Mouse (Mus musculus) heart, postnatal 36 days (tissue): ENCODE data around the gene Bud13. TPM values are rescaled to one million over a fixed set of nuclear protein-coding genes. Genes with fewer than 3 reads are reported as not detected.

ENCODE experiments used
- DNase-seq, 2 experiments: peaks; one replicate each; pipeline ENCODE4 v3.0.0; 2021 to 2022
- intact Hi-C: fragments of 180-260 bp; cut with DNase I; formaldehyde crosslinking; loops from one replicate; pipeline ENCODE4 v1.15.1; 2025
- total RNA-seq, 2 experiments: library from RNA; stranded (reverse); gene quantifications; 2 replicates each; pipeline ENCODE4 v1.2.3; 2021

Gene Bud13
- 1 to 10 TPM; 7.5 to 9.1 TPM for total RNA-seq

DNA sequence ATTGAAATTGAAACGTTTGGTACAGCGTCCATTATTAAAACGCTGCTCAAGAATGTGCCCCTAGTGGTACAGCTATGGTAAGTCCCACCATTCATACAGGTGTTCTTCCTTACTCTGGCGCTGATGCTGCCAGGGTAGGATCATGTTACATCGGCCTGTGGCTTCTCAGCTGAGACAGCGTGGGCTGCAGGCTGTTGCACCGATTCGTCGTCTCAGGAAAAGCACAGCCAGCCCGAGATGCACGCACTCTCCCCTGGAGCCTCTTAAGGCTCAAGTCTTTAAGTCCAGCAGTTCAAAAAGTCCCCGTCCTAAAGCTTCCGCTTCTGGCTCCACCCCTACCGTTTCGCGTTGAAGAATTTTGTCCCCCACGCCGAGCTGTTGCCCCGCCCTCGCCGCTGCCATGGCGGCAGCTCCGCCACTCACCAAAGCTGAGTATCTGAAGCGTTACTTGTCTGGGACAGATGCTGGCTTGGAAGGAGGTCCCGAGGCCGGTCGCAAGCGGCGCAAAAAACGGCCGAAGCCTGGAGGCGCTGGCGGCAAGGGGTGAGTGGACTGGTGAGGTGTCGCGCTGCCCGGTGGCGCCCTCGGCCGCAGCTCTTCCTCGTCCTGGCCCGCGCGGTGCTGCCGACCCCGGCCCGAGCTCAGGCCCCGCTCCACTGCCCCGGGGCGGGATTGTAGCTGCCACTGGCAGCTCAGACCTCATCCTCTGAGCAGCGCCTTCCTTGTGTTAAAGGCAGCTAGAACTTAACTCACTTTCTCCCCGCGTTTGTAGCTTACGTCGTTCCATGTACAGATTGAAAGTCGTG lies at the start of gene Bud13:
TSS of gene Bud13 (plus strand) at position 378 of the 806 bp plus-strand sequence.
- DNase-seq, result peak; percentile 98 to 99
- intact Hi-C loops, result loop anchor here (1.0 kb wide), 1 partner anchor 10 kb away; the partner anchor contains the start of gene Zpr1

DNA sequence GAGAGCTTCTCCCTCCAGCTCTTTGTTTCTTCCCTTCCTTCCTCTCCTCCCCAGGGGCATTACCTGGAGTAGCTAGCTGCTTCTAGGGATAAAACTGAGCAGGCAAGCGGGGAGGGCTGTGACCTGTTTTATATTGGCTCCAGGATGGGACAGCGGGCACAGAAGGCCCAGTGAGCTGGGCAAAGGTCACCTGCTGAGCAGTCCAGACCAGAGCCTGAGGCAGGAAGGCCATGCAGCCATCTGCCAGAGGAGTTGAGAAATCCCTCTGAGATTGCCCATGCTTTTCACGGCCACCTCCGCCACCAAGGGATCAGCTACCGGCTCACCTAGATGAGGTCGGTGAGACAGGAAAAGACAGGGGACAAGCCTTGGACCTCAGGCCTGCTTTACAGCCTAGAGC lies 47.6 kb upstream of the Bud13 start:
- DNase-seq, result no peak
- intact Hi-C loops, result no loop called here

DNA sequence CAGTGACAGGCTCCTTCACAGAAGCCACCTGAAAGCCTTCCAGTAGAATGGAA lies 47.4 kb upstream of the Bud13 start, which contains the start of gene Apoc3:
TSS of gene Apoc3 (minus strand) at position 41 of the 53 bp plus-strand sequence.
- intact Hi-C loops, result no loop called here
- no peak for DNase-seq

DNA sequence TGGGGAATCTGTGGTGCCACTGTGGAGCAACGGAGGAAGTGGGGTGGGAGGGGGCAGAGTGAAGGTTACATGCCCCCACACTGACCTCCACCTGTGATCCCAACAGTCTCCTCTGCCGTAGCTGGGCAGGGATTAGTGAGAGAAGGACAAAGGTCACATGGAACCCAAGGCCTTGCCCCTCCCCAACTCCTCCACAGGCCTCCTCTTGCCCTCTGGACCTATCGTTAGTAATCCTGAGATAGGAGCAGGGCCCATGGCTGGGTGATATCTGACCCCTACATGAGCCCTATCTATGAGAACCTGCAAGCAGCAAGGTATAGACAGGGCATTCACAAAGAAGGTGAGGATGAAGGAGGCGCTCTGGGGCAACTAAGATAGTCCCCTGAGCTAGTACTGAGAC lies 47.2 kb upstream of the Bud13 start:
- no peak for DNase-seq
- intact Hi-C loops, result no loop called here

DNA sequence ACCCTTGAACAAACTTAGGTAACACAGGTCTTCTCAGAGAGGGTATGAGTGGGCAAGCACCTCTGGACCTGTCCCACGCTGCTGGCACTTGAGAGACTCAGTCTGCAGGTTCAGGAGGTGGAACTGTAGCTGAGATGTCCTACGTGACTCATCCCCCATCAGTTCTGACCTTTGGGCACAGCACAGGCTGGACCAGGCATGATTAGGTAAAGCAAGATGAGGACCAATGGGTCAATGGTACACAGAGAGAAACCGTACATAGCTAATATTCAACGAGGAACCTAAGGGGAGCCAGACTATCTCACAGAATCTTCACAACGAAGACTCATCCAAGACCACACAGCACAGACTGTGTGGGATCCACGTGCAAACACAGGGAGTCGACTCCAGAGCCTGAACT lies 44.0 kb upstream of the Bud13 start:
- intact Hi-C loops, result no loop called here
- DNase-seq, result no peak

DNA sequence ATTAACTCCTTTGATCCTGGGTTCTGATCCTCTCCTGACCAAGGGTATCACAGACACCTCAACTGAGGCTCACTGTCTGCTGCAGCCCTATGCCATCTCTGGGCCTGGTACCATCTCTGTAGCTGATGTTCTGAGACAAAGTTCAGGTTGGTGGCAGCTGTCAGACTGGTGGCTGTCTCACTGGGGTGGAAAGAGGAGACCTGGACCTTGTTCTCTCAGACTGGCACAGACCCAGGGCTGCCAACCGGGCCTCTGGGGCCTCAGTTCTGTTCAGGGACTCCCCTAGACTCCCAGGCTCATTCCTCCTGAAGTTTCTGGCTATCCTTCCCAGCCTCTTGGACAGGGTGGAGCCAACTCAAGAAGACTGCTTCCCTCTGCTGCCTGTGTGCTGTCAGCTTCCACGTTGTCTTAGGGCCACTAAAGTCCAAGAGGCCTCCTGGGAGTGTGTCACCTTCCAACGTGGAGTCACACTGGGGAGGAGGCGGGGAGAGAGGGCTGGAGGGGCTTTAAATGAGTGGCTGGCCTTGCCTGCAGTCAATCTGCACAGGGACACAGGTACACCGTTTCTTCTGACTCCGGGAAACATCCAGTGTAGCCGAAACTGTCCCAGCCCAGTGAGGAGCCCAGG lies 42.2 kb upstream of the Bud13 start, which contains the start of gene Apoa4:
TSS of gene Apoa4 (plus strand) at position 171 of the 628 bp plus-strand sequence.
- intact Hi-C loops, result no loop called here

DNA sequence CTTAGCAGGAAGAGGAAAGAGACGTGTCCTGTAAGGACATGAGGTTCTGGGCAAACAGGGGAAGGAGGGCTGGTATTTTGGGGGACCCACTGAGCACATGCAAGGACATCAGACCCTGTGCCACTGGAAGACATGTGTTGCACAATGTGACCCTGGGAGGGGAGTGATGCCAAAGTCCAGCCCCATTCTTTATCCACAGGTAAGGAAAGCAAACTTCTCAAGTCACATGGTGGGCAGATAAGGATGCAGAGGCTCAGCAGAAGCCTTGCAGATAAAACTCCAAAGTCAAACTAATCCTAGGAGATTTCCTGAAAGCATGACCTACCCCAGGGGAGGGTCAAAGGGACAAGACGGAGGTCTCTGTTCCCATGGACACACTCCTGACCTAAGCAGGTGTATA lies 41.0 kb upstream of the Bud13 start:
- DNase-seq, result no peak
- intact Hi-C loops, result no loop called here

More for the DNA sequence above, 42.2 kb upstream of the Bud13 start, which contains the start of gene Apoa4:
- DNase-seq, result no peak

DNA sequence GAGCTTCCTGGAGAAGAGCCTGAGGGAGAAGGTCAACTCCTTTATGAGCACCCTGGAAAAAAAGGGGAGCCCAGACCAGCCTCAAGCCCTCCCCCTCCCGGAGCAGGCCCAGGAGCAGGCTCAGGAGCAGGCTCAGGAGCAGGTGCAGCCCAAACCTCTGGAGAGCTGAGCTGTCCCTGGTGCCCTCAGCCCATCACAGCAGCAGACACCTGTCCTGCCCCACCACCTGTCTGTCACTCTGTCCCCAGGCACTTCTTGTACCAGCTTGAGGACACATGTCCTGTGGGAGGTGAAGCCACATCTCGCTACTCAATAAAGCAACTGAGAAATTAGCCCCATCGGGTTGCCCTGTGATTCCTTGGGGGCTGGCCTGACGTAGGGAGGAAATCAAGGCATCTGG lies 39.7 kb upstream of the Bud13 start:
- intact Hi-C loops, result no loop called here

DNA sequence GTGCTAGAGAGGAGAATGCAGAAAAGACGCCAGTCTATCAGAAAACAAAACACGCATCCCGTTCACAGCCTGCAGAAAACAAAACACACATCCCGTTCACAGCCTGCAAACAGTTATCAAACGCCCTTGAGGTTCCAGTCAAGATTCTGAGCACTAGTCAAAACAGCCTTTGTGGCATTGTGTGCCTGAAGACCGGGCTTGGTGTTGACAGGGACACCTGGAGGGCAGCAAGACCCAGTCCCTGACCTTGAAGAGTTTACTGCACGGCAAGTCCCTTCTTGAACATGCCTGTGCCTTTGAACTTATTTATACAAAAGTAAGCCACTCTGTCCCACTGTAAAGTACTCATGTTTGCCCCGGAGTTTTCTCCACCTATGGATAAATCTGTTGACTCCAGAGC lies 39.2 kb upstream of the Bud13 start:
- intact Hi-C loops, result no loop called here
- DNase-seq, result no peak

More for the DNA sequence above, 39.7 kb upstream of the Bud13 start:
- no peak for DNase-seq

DNA sequence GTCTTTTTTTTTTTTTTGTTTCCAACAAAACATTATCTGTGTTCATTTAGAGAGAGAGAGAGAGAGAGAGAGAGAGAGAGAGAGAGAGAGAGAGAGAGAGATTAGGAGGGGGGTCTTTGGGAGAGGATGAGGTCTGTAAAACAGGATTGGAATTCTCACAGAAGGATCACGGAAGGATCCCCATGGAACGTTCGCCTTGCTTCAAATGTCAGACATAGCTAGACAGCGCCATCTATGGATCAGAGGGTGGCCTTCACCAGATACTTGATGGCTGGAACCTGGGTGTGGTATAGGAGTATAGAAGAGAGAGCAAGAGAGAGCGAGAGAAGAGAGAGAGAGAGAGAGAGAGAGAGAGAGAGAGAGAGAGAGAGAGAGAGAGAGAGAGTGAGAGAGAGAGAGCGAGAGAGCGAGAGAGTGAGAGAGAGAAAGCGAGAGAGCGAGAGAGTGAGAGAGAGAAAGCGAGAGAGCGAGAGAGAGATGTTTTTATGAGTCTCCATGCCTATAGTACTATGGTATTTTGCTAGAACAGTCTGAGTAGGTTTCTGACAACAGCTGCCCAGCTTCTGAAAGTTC lies 36.0 kb upstream of the Bud13 start:
- intact Hi-C loops, result loop anchor here (1.0 to 2.0 kb wide), 2 partner anchors 54 to 244 kb away; no protein-coding TSS in a partner anchor
- DNase-seq, result peak; percentile 62 to 65

DNA sequence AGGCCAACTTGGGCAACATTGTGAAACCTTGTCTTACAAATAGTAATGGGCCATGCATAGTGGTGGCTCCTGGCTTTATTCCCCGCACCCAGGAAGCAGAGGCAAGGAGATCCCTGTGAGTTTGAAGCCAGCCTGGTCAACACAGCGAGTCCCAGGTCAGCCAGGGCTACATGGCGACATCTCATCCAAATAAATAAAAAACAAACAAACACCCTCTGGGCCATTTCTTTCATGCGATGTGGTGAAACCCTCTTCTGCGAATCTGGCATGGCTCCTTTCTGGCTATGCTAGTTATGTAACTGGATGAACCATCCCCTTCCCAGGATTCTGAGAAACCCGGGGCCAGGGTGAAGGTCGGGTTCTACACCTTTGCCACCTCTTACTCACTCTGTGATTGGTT lies 26.6 kb upstream of the Bud13 start:
- no peak for DNase-seq
- intact Hi-C loops, result no loop called here

DNA sequence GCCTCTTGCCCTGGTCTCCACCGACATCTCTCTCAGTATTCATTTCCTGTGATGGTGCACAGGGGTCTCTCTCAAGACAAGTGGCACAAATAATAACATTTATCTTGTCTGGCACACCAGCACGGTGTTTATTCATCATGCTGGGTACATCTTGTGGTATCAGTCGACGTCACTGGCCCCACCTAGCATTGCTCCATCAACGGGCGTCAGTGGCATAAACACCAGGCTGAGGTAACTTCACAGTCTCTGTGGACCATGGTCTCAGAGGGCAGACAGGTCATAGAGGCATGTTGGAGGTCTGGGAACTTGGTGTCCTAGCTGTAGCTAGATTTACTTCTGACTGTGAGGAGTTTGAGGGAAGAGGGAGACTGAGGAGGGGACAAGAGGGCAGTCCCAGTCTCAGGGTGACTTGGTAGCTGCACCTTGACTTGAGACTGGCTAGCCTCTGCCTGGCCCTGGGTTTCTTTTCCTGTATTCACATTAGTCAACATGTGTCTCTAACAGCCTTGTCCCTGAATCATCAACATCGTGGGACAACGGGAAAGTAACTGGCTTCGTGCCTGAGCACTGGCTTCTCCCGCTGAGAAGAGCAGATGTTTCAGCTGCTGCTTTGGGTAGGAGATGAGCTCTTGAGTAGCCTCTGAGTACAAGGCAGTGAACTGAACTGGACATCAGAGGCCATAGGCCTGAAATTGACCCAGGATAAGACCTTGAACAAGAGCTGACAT lies 26.0 kb upstream of the Bud13 start:
- no peak for DNase-seq
- intact Hi-C loops, result no loop called here

DNA sequence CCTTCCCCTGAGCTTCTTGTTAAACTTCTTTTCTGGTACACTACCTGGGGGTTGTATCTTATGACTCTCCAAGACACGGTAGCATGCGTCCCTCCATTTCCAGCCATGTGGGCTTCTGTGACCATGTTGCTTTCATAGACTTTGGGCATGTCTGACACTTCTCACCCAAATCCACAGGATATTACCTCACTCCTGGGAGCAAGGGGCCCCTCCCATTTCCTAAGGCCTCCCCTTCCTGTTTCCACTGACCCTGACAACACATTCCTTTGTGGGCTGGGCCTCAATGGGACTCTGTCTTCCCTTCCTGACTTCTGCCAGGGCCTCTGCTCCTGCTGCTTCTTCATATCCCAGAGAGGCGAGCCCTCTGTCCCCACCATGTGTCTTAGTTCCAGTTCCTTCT lies 25.3 kb upstream of the Bud13 start:
- intact Hi-C loops, result no loop called here
- DNase-seq, result no peak

DNA sequence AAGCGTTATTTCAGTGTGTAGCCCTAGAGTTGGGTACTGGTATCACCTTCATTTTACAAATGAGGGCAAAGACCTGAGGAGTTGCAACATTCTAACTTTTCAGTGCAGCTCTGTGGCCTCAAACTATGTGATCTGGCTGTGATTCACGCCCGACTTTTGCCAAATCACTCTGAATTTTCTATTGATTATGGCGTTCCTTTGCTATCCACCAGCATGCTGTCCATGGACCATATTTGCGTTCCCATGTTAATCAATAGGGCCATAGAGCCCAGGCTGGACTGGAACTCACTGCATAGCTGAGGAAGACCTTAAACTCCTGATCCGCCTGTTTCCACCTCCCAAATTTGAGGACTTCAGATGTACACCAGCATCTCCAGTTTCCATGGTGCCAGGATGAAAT lies 23.7 kb upstream of the Bud13 start:
- intact Hi-C loops, result no loop called here

DNA sequence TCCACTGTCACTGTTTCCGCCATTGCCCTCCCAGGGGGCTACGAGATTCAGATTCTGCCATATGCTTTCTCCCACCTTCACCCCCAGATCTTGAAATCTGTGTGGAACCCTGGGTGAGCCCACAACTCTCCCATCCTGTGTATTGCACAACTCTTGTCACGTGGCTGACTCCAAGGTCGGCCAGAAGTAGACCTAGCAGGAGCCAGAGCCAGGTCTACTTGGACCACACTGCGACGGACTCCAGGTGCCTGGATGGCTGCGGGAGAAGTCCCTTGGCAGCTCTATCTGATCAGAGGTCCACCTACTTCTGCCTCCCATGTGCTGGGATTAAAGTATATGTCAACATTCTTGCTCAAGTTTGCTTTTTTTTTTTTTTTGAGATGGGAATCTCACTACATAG lies 21.7 kb upstream of the Bud13 start:
- intact Hi-C loops, result no loop called here
- DNase-seq, result no peak

More for the DNA sequence above, 23.7 kb upstream of the Bud13 start:
- no peak for DNase-seq

DNA sequence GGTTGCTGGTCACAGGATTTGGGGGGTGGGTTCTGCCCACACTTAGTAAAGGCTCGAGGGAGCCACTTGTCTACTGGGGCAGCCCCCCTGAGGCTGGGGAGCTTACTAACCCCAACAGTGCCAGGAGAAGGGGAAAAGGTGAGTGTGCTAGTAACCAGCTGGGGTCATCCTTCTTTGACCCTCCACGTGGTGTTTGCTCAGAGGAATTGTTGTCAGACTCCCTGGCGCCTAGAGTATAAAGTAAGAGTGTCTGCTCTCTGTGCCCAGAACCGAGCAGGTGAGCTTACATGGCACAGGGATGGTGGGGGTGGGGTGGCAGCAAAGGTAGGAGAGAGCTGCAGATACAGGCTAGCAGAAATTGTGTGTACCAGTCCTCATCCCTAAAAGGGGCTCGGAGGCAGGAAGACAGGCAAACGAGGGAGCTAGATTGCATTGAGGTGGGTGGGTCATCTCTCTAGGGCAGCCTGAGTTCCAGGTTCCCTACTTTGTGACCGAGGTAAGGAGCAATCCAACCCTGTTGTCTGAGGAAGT lies 14.4 kb upstream of the Bud13 start, which contains the start of gene Apoa5:
TSS of gene Apoa5 (plus strand) at position 291 of the 531 bp plus-strand sequence.
- intact Hi-C loops, result no loop called here
- no peak for DNase-seq

DNA sequence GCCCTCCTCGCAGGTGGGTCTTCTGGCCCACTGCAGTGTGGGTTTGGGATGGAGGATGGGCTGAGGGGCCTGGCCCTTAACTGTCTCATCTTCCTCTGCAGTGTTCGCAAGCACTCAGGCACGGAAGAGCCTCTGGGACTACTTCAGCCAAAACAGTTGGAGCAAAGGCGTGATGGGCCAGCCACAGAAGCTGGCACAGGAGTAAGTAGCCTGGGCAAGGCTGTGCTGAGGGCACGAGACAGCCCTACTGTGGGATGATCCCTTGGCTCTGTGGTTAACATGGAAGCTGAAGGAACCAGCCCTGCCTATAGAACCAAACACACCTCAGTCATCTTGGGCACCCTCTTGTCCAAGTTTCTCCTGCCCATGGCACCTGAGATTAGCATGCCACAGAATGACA lies 13.7 kb upstream of the Bud13 start:
- no peak for DNase-seq
- intact Hi-C loops, result no loop called here

DNA sequence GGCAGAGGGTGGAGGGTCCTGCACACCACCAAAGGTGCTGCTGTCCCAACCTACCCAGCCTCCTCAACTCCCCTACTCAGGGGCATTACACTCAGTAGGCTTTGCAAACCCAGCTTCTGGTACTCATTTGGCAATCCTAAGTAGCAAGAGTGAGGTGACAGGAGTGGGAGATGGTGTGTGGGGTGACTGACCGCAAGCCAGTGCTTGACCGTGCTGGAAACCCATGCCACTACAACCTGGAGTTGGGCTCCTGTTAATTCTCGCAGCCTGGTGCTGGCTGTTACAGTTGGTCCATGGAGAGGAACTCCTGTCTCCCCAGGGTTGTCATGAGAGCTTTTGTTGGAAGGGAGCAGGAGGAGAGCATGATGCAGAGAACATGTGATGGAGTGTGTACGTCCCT lies 12.0 kb upstream of the Bud13 start:
- no peak for DNase-seq
- intact Hi-C loops, result loop anchor here (5.0 kb wide), 1 partner anchor 363 kb away; the partner anchor contains the start of genes Pcsk7 and Rnf214

DNA sequence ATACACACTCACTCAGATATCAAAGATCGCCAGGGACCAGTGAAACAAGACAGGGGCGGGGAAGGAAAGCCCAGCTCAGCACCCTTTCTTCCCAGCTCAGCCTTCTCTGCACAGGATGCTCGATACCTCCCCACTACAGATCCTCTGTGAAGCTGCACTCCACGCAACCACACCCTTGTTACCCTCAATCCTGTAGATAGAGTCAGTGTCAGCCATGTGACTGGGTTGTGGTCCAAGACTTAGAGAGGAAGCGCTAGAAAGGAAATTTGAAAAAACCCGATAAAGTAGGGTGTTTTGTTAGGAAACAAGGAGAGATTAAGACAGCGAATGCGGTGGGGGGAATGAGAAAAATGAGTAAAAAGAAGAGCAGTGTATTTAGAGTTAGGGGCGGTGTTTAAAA lies 10.7 kb upstream of the Bud13 start:
- no peak for DNase-seq
- intact Hi-C loops, result loop anchor here (5.0 kb wide), 1 partner anchor 365 kb away; the partner anchor contains the start of genes Pcsk7 and Rnf214

DNA sequence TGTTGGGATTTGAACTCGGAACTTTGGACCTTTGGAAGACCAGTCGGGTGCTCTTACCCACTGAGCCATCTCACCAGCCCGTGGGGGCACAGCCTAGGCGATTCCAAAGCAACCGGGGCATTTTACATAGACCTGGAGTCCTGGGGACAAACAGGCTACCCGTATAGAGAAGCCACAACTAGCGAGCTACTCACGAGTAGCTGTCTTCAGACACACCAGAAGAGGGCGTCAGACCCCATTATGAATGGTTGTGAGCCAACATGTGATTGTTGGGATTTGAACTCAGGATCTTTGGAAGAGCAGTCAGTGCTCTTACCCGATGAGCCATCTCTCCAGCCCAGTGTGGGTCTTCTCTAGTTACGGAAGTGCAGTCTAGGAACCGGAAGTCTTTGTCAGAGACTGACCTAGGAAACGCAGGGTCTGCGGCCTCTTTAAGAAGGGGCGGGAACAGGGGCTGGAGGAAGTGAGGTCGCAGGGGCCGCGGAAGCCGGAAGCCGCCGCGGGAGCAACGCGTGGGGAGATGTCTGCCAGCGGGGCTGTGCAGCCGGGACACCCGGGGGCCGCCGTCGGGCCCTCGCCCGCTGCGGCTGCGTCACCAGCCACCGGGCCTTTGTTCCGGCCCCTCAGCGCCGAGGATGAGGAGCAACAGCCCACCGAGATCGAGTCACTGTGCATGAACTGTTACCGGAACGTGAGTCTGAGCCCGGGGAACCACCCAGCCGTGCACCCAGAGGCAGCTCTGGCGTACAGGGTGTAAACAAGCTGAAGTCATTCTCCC lies 9.9 kb upstream of the Bud13 start, which contains the start of gene Zpr1:
TSS of gene Zpr1 (plus strand) at position 388 of the 778 bp plus-strand sequence.
- intact Hi-C loops, result loop anchor here (1.0 to 5.0 kb wide), 2 partner anchors 9 to 366 kb away; partner anchors contain the start of genes Pcsk7 and Rnf214
- peak; percentile 87 to 89 for DNase-seq
